Mouse (Mus musculus): ENCODE measurements around the gene Phf20.

GRCm38 (mm10) chr2:156314811-156315210, 118.5 kb downstream of the Phf20 start:
- TF ChIP-seq CTCF (IDR thresholded peaks at IDR 0.05; ENCODE audit: control insufficient read depth, insufficient read depth, insufficient replicate concordance, low read depth, low read length) (no peak), POLR2A (IDR thresholded peaks at IDR 0.05; ENCODE audit: control insufficient read depth, low read depth, low read length) (no peak)

All from testis, adult 2 months (tissue).